Mouse (Mus musculus): ENCODE measurements around the gene Slc25a39.
"Not testable (repeated sequence)": the region's sequence is repeated elsewhere in the genome, so short reads cannot be mapped to it uniquely, and the experiment has no call there.

Slc25a39 gene

GRCm38 (mm10) chr11:102411704-102412103 is 4.0 kb upstream of the Slc25a39 start:
- DNase-seq (ENCODE audit: low read depth, low spot score): peak; percentile 94

GRCm38 (mm10) chr11:102411061-102411460 is 3.3 kb upstream of the Slc25a39 start:
- DNase-seq (ENCODE audit: low read depth, low spot score): no peak

GRCm38 (mm10) chr11:102410345-102410744 is 2.6 kb upstream of the Slc25a39 start:
- DNase-seq (ENCODE audit: low read depth, low spot score): not testable (repeated sequence)

GRCm38 (mm10) chr11:102409795-102410330 is 2.1 kb upstream of the Slc25a39 start:
- DNase-seq (ENCODE audit: low read depth, low spot score): no peak

GRCm38 (mm10) chr11:102408888-102409794 is 1.4 kb upstream of the Slc25a39 start:
- no peak for DNase-seq (ENCODE audit: low read depth, low spot score)

GRCm38 (mm10) chr11:102408344-102408876 is 664 bp upstream of the Slc25a39 start:
- peak; percentile 97 for DNase-seq (ENCODE audit: low read depth, low spot score)

GRCm38 (mm10) chr11:102406900-102407833 is 579 bp downstream of the Slc25a39 start:
- DNase-seq (ENCODE audit: low read depth, low spot score): peak; percentile 85

- no peak for DNase-seq (ENCODE audit: low read depth, low spot score)
Measured at GRCm38 (mm10) chr11:102406401-102406800, 1.3 kb downstream of the Slc25a39 start.

GRCm38 (mm10) chr11:102405544-102406285 is 2.0 kb downstream of the Slc25a39 start:
- DNase-seq (ENCODE audit: low read depth, low spot score): no peak

- DNase-seq (ENCODE audit: low read depth, low spot score): no peak
Measured at GRCm38 (mm10) chr11:102404161-102405010, 3.4 kb downstream of the Slc25a39 start.

- DNase-seq (ENCODE audit: low read depth, low spot score): no peak
Measured at GRCm38 (mm10) chr11:102403657-102404056, 4.1 kb downstream of the Slc25a39 start.

- DNase-seq (ENCODE audit: low read depth, low spot score): no peak
Measured at GRCm38 (mm10) chr11:102401898-102402500, 5.7 kb downstream of the Slc25a39 start.

GRCm38 (mm10) chr11:102400513-102401084 is 7.1 kb downstream of the Slc25a39 start:
- no peak for DNase-seq (ENCODE audit: low read depth, low spot score)

- no peak for DNase-seq (ENCODE audit: low read depth, low spot score)
Measured at GRCm38 (mm10) chr11:102399610-102400072, 8.1 kb downstream of the Slc25a39 start.

- no peak for DNase-seq (ENCODE audit: low read depth, low spot score)
Measured at GRCm38 (mm10) chr11:102399107-102399506, 8.6 kb downstream of the Slc25a39 start.

- no peak for DNase-seq (ENCODE audit: low read depth, low spot score)
Measured at GRCm38 (mm10) chr11:102398007-102398825, 9.5 kb downstream of the Slc25a39 start.

GRCm38 (mm10) chr11:102396671-102397141 is 11.0 kb downstream of the Slc25a39 start:
- no peak for DNase-seq (ENCODE audit: low read depth, low spot score)

- no peak for DNase-seq (ENCODE audit: low read depth, low spot score)
Measured at GRCm38 (mm10) chr11:102396263-102396662, 11.5 kb downstream of the Slc25a39 start.
